Comparison of ENCODE assay signal across 9 mouse cellular contexts in genomic region chr13:99398149-99398701, GRCm38 (mm10). TPM values are rescaled to one million over a fixed set of nuclear protein-coding genes. Genes with fewer than 3 reads are reported as not detected.
DNase-seq lines count a peak whose midpoint lies in the region; ATAC-seq and TF ChIP-seq lines count a peak whose summit lies in the region.
"Had no signal": no experiment of that assay in that cellular context is flagged by ENCODE, and none has a peak within 500 bp of the region (broad histone marks: within the 10 kb centered on the region; RNA-seq: fewer than 3 reads in every experiment).

No protein-coding gene starts in this region.

- WGBS in heart, embryonic 16.5 days, result 78% methylated on average over 12 of the region's 12 CpGs

- no peak for DNase-seq in layer of hippocampus, adult 2 months (ENCODE audit: low spot score in 2 of 2)
- no peak for DNase-seq in layer of hippocampus, postnatal 36 days
- DNase-seq in cerebellum, adult 9-10 months, result peak; percentile 64
- DNase-seq in lung, postnatal 10 days, result peak; percentile 75
- DNase-seq in thymus, postnatal 10 days (ENCODE audit: low spot score in 2 of 2), result no peak
- no peak for DNase-seq in thymus, postnatal 36 days

- H3K4me1 ChIP-seq in heart, embryonic 16.5 days (ENCODE audit: control insufficient read depth, insufficient read depth, low read length), result peaks cover 9% of the 10 kb centered on the region

- H3K9me3 ChIP-seq in heart, embryonic 16.5 days (replicated peaks; ENCODE audit: control insufficient read depth, low read length), result no peaks in the 10 kb centered on the region

- 0 out of 2 replicates have a peak, but pooled peaks cover 4% of the 10 kb centered on the region for H3K36me3 ChIP-seq in heart, embryonic 16.5 days (ENCODE audit: control insufficient read depth, insufficient read depth)

- TF ChIP-seq CTCF in layer of hippocampus, adult 2 months (conservative IDR thresholded peaks at IDR 0.05), result no peak

- H3K4me3 ChIP-seq in layer of hippocampus, adult 2 months, result no peak overlapping the region
- H3K4me3 ChIP-seq in heart, embryonic 16.5 days (ENCODE audit: low read length), result no peak overlapping the region

- no peak overlapping the region for H3K4me2 ChIP-seq in heart, embryonic 16.5 days (ENCODE audit: low read depth, low read length)

- H3K9ac ChIP-seq in heart, embryonic 16.5 days (ENCODE audit: low read length), result no peak overlapping the region

- peak overlapping the region; percentile 86 for H3K27ac ChIP-seq in layer of hippocampus, adult 2 months
- peak overlapping the region; percentile 59 for H3K27ac ChIP-seq in heart, embryonic 16.5 days (ENCODE audit: low read length)

- H3K27me3 ChIP-seq in heart, embryonic 16.5 days (ENCODE audit: control insufficient read depth, insufficient read depth, low read length), result no peaks in the 10 kb centered on the region
- H3K27me3 ChIP-seq: Patski had no signal

- ATAC-seq in heart, embryonic 16.5 days (replicated peaks; ENCODE audit: extremely low read depth, insufficient read depth, low FRiP score), result no peak
- no peak for ATAC-seq in inflammation-experienced regulatory T-cells, adult 6 months

RNA-seq across cellular contexts. Expression of gene Mrps27, which starts 53.6 kb away (rescaled TPM):
- 10 to 100 TPM; 23.2 to 26.3 TPM for total RNA-seq in layer of hippocampus, adult 2 months (2021)
- 10 to 100 TPM; 26.9 to 27.0 TPM for total RNA-seq in layer of hippocampus, postnatal 36 days (2021)
- polyA plus RNA-seq in heart, embryonic 16.5 days (2015; fragmentation: Nextera tagmentation; extraction: Ambion mirVana), result 96.5 and 97.0 TPM in 2 replicates
- polyA plus RNA-seq in inflammation-experienced regulatory T-cells, adult 6 months (2017; shearing (Covaris generic)), result 10 to 100 TPM; 18.6 to 40.0 (median 25.5) TPM

RNA-seq across cellular contexts. Expression of gene Ptcd2, which starts 53.7 kb away (rescaled TPM):
- 10 to 100 TPM; 28.8 to 30.5 TPM for total RNA-seq in layer of hippocampus, adult 2 months (2021)
- total RNA-seq in layer of hippocampus, postnatal 36 days (2021), result 10 to 100 TPM; 28.2 to 31.4 TPM
- polyA plus RNA-seq in heart, embryonic 16.5 days (2015; fragmentation: Nextera tagmentation; extraction: Ambion mirVana), result 78.8 and 79.2 TPM in 2 replicates
- 10 to 100 TPM; 52.3 to 62.0 (median 56.7) TPM for polyA plus RNA-seq in inflammation-experienced regulatory T-cells, adult 6 months (2017; shearing (Covaris generic))

Comparison
In these comparisons a context has a peak if more than half of its experiments do, and no peak if none do; other contexts are left out.
1. DNase-seq: peak in cerebellum, adult 9-10 months (single experiment) and lung, postnatal 10 days (single experiment); none in layer of hippocampus, adult 2 months (0 of 2), layer of hippocampus, postnatal 36 days (0 of 2), thymus, postnatal 10 days (0 of 2) and thymus, postnatal 36 days (0 of 2).